Mouse (Mus musculus): ENCODE results near the gene Lin7c. TPM values are rescaled to one million over a fixed set of nuclear protein-coding genes. Genes with fewer than 3 reads are reported as not detected.

Gene Lin7c
- total RNA-seq, 2 experiments from 2014 or later, result 117 to 125 TPM

GRCm38 (mm10) chr2:109917496-109918413 is 27.1 kb downstream of the Lin7c start, which contains the start of gene Lgr4:
Lgr4 (plus strand) TSS chr2:109917647.
- peak; percentile 93 for DNase-seq

- DNase-seq, result no peak
Observed at GRCm38 (mm10) chr2:109918592-109919262, 28.1 kb downstream of the Lin7c start.

- no peak for DNase-seq
Observed at GRCm38 (mm10) chr2:109920471-109920870, 29.8 kb downstream of the Lin7c start.

GRCm38 (mm10) chr2:109921298-109922035 is 30.8 kb downstream of the Lin7c start:
- no peak for DNase-seq

GRCm38 (mm10) chr2:109922306-109922705 is 31.7 kb downstream of the Lin7c start:
- DNase-seq, result no peak

- no peak for DNase-seq
Observed at GRCm38 (mm10) chr2:109923031-109923430, 32.4 kb downstream of the Lin7c start.

- no peak for DNase-seq
Observed at GRCm38 (mm10) chr2:109923945-109924344, 33.3 kb downstream of the Lin7c start.

- no peak for DNase-seq
Observed at GRCm38 (mm10) chr2:109926984-109927383, 36.3 kb downstream of the Lin7c start.

GRCm38 (mm10) chr2:109927446-109927845 is 36.8 kb downstream of the Lin7c start:
- DNase-seq, result no peak

- no peak for DNase-seq
Observed at GRCm38 (mm10) chr2:109927876-109928275, 37.2 kb downstream of the Lin7c start.

- no peak for DNase-seq
Observed at GRCm38 (mm10) chr2:109928791-109929190, 38.1 kb downstream of the Lin7c start.

GRCm38 (mm10) chr2:109929256-109929655 is 38.6 kb downstream of the Lin7c start:
- DNase-seq, result no peak

- no peak for DNase-seq
Observed at GRCm38 (mm10) chr2:109930366-109930765, 39.7 kb downstream of the Lin7c start.

- DNase-seq, result no peak
Observed at GRCm38 (mm10) chr2:109930771-109931170, 40.1 kb downstream of the Lin7c start.

- DNase-seq, result no peak
Observed at GRCm38 (mm10) chr2:109931978-109932780, 41.5 kb downstream of the Lin7c start.

GRCm38 (mm10) chr2:109933151-109933550 is 42.5 kb downstream of the Lin7c start:
- DNase-seq, result no peak

GRCm38 (mm10) chr2:109934086-109934485 is 43.4 kb downstream of the Lin7c start:
- DNase-seq, result no peak

- DNase-seq, result no peak
Observed at GRCm38 (mm10) chr2:109935194-109935593, 44.5 kb downstream of the Lin7c start.

- DNase-seq, result no peak
Observed at GRCm38 (mm10) chr2:109935754-109936409, 45.2 kb downstream of the Lin7c start.

- no peak for DNase-seq
Observed at GRCm38 (mm10) chr2:109936410-109936755, 45.7 kb downstream of the Lin7c start.

GRCm38 (mm10) chr2:109941973-109942444 is 51.4 kb downstream of the Lin7c start:
- no peak for DNase-seq

All from layer of hippocampus, postnatal 36 days (tissue).